Mouse (Mus musculus): ENCODE data around the gene Plcb4. TPM values are rescaled to one million over a fixed set of nuclear protein-coding genes. Genes with fewer than 3 reads are reported as not detected.

The Plcb4 gene
- total and polyA plus RNA-seq, 3 experiments = not detected

DNA sequence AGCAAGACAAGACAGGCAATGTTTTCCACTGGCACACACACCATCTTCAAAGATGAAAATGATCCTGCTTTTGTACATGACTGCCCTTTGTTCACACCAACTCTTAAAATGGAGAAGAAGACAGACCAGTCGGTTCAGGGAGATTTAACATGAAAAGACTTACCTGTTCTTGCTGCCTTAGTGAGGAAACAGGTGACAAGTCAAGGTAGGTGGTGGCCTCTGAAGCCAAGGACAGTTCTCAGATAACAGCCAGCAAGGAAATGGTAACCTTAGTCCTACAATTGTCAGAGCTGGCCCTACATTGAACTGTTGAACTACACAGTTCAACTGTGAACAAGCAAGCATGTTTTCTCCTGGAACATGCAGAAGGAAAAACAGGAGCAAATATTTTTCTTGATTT is 17.8 kb upstream of the Plcb4 start:
- no peaks in the 10 kb centered on the region for H3K27me3 ChIP-seq (replicated peaks)
- no peak overlapping the region for H3K9ac ChIP-seq (ENCODE audit: insufficient read depth, low read depth)
- no peak overlapping the region for H3K4me3 ChIP-seq (replicated peaks in 1 of 3; ENCODE audit: low read depth in 2 of 3, low read length in 2 of 3, poor library complexity in 1 of 3)
- no peak overlapping the region for H3K27ac ChIP-seq (ENCODE audit: insufficient read depth, low read depth)
- H3K9me3 ChIP-seq (replicated peaks; ENCODE audit: low read length) = peaks cover 40% of the 10 kb centered on the region
- DNase-seq (ENCODE audit: extremely low read depth) = no peak
- no peaks in the 10 kb centered on the region for H3K79me2 ChIP-seq (replicated peaks; ENCODE audit: control insufficient read depth, extremely low read depth, insufficient read depth, poor library complexity, severe bottlenecking)
- dilution Hi-C loops (cut with MboI; ENCODE audit: extremely low pct_ligation_motif_present, extremely low pct_unique_long_range_greater_than_20kb, low sequenced_read_pairs) (no loop called here), in situ Hi-C loops (cut with MboI; ENCODE audit: low pct_ligation_motif_present, low pct_unique_long_range_greater_than_20kb, low sequenced_read_pairs) (no loop called here)
- no peak overlapping the region for H3K4me2 ChIP-seq (ENCODE audit: insufficient read depth, low read depth, poor library complexity, severe bottlenecking)
- no peaks in the 10 kb centered on the region for H3K36me3 ChIP-seq (replicated peaks in 1 of 2; ENCODE audit: control insufficient read depth in 1 of 2, insufficient read depth in 1 of 2, low read length in 1 of 2)
- H3K4me1 ChIP-seq (ENCODE audit: control insufficient read depth in 1 of 2, insufficient read depth in 2 of 2) = no peaks in the 10 kb centered on the region
- TF ChIP-seq ZMIZ1 (IDR thresholded peaks at IDR 0.05; ENCODE audit: low read depth, low read length) (no peak), GABPA (IDR thresholded peaks at IDR 0.05; ENCODE audit: insufficient replicate concordance, low read depth, low read length) (no peak), ZKSCAN1 (IDR thresholded peaks at IDR 0.05; ENCODE audit: borderline replicate concordance, low read depth, low read length) (no peak), CHD2 (IDR thresholded peaks at IDR 0.05; ENCODE audit: low read length) (no peak), ZC3H11A (IDR thresholded peaks at IDR 0.05; ENCODE audit: low read depth, low read length) (no peak), PAX5 (IDR thresholded peaks at IDR 0.05; ENCODE audit: low read length) (no peak), USF1 (IDR thresholded peaks at IDR 0.05; ENCODE audit: low read depth, low read length) (no peak), EP300 (IDR thresholded peaks at IDR 0.05; ENCODE audit: low read length) (no peak), RCOR1 (conservative IDR thresholded peaks at IDR 0.05; ENCODE audit: low read depth, low read length) (no peak), CHD1 (IDR thresholded peaks at IDR 0.05; ENCODE audit: low read depth, low read length) (no peak), ETS1 (conservative IDR thresholded peaks at IDR 0.05; ENCODE audit: low read depth, low read length) (no peak)

DNA sequence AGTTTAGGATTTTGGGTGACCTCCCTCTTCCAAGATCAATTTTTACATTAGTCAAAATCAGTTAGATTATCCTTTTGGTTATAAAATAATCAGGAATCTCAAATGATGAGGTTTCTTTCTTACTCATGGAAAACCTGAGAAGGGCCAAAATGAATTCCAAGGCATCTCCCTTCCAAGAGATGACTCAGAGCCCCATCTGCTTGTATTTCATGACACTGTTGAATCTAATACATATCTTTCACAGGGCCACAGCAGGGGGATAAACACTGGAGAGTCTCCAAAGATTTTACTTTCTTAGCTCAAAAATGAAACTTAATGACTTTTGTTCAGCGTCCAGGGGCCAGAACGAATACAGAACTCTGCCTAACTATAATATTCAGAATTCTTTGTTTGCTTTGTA is 17.2 kb upstream of the Plcb4 start:
- dilution Hi-C loops (cut with MboI; ENCODE audit: extremely low pct_ligation_motif_present, extremely low pct_unique_long_range_greater_than_20kb, low sequenced_read_pairs) = no loop called here

DNA sequence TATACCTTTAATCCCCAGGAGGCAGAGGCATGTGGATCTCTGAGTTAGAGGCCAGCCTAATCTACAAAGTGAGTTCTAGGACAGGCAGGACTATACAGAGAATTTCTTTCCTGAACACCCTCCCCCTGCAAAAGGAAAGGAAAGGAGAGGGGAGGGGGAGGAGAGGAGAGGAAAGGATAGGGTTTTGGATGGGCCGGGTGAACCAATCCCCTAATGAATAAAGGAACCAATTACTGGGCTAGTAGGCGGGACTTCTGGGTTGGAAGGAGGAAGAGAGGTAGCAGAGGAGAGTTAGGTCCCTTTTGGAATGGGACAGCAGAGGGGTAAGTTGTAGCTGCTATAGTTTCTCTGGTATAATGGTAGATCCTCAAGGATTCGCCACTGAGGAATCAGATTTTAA is 12.6 kb upstream of the Plcb4 start:
- H3K36me3 ChIP-seq (replicated peaks in 1 of 2; ENCODE audit: control insufficient read depth in 1 of 2, insufficient read depth in 1 of 2, low read length in 1 of 2) = no peaks in the 10 kb centered on the region
- no peak for DNase-seq (ENCODE audit: extremely low read depth)
- no peaks in the 10 kb centered on the region for H3K27me3 ChIP-seq (replicated peaks)
- H3K4me3 ChIP-seq (replicated peaks in 1 of 3; ENCODE audit: low read depth in 2 of 3, low read length in 2 of 3, poor library complexity in 1 of 3) = no peak overlapping the region
- H3K9ac ChIP-seq (ENCODE audit: insufficient read depth, low read depth) = no peak overlapping the region
- in situ Hi-C loops (cut with MboI; ENCODE audit: low pct_ligation_motif_present, low pct_unique_long_range_greater_than_20kb, low sequenced_read_pairs) (no loop called here), dilution Hi-C loops (cut with MboI; ENCODE audit: extremely low pct_ligation_motif_present, extremely low pct_unique_long_range_greater_than_20kb, low sequenced_read_pairs) (no loop called here)
- H3K4me2 ChIP-seq (ENCODE audit: insufficient read depth, low read depth, poor library complexity, severe bottlenecking) = no peak overlapping the region
- H3K79me2 ChIP-seq (replicated peaks; ENCODE audit: control insufficient read depth, extremely low read depth, insufficient read depth, poor library complexity, severe bottlenecking) = no peaks in the 10 kb centered on the region
- no peaks in the 10 kb centered on the region for H3K4me1 ChIP-seq (ENCODE audit: control insufficient read depth in 1 of 2, insufficient read depth in 2 of 2)
- no peak overlapping the region for H3K27ac ChIP-seq (ENCODE audit: insufficient read depth, low read depth)
- TF ChIP-seq GABPA (IDR thresholded peaks at IDR 0.05; ENCODE audit: insufficient replicate concordance, low read depth, low read length) (no peak), EP300 (IDR thresholded peaks at IDR 0.05; ENCODE audit: low read length) (no peak), MYC (IDR thresholded peaks at IDR 0.05; ENCODE audit: low read depth, low read length) (no peak), RAD21 (IDR thresholded peaks at IDR 0.05; ENCODE audit: low read depth, low read length) (no peak), JUN (IDR thresholded peaks at IDR 0.05; ENCODE audit: insufficient read depth, low read depth, low read length) (no peak), MXI1 (IDR thresholded peaks at IDR 0.05; ENCODE audit: low read depth, low read length) (no peak), NRF1 (IDR thresholded peaks at IDR 0.05; ENCODE audit: low read depth, low read length) (no peak), HCFC1 (IDR thresholded peaks at IDR 0.05; ENCODE audit: low read depth, low read length) (no peak), MAFK (IDR thresholded peaks at IDR 0.05; ENCODE audit: insufficient replicate concordance, low read length) (no peak), SIN3A (IDR thresholded peaks at IDR 0.05; ENCODE audit: low read length) (no peak), POLR2AphosphoS2 (IDR thresholded peaks at IDR 0.05; ENCODE audit: low read depth, low read length) (no peak), RCOR1 (conservative IDR thresholded peaks at IDR 0.05; ENCODE audit: low read depth, low read length) (no peak), TBP (conservative IDR thresholded peaks at IDR 0.05; ENCODE audit: low read depth, low read length) (no peak)
- H3K9me3 ChIP-seq (replicated peaks; ENCODE audit: low read length) = peaks cover 48% of the 10 kb centered on the region

More for the DNA sequence above, 17.2 kb upstream of the Plcb4 start:
- in situ Hi-C loops (cut with MboI; ENCODE audit: low pct_ligation_motif_present, low pct_unique_long_range_greater_than_20kb, low sequenced_read_pairs) = no loop called here
- H3K27me3 ChIP-seq (replicated peaks) = no peaks in the 10 kb centered on the region
- H3K4me2 ChIP-seq (ENCODE audit: insufficient read depth, low read depth, poor library complexity, severe bottlenecking) = no peak overlapping the region
- H3K4me3 ChIP-seq (replicated peaks in 1 of 3; ENCODE audit: low read depth in 2 of 3, low read length in 2 of 3, poor library complexity in 1 of 3) = no peak overlapping the region
- no peaks in the 10 kb centered on the region for H3K79me2 ChIP-seq (replicated peaks; ENCODE audit: control insufficient read depth, extremely low read depth, insufficient read depth, poor library complexity, severe bottlenecking)
- no peak overlapping the region for H3K9ac ChIP-seq (ENCODE audit: insufficient read depth, low read depth)
- H3K4me1 ChIP-seq (ENCODE audit: control insufficient read depth in 1 of 2, insufficient read depth in 2 of 2) = no peaks in the 10 kb centered on the region
- no peak overlapping the region for H3K27ac ChIP-seq (ENCODE audit: insufficient read depth, low read depth)
- H3K9me3 ChIP-seq (replicated peaks; ENCODE audit: low read length) = peaks cover 46% of the 10 kb centered on the region
- TF ChIP-seq EP300 (IDR thresholded peaks at IDR 0.05; ENCODE audit: low read length) (no peak), MEF2A (IDR thresholded peaks at IDR 0.05; ENCODE audit: borderline replicate concordance, low read depth, low read length) (no peak), USF1 (IDR thresholded peaks at IDR 0.05; ENCODE audit: low read depth, low read length) (no peak), KAT2A (IDR thresholded peaks at IDR 0.05; ENCODE audit: insufficient replicate concordance, low read length) (no peak), MAFK (IDR thresholded peaks at IDR 0.05; ENCODE audit: insufficient replicate concordance, low read length) (no peak), UBTF (IDR thresholded peaks at IDR 0.05; ENCODE audit: low read depth, low read length) (no peak), BHLHE40 (IDR thresholded peaks at IDR 0.05; ENCODE audit: low read depth, low read length) (no peak), ETS1 (conservative IDR thresholded peaks at IDR 0.05; ENCODE audit: low read depth, low read length) (no peak)
- H3K36me3 ChIP-seq (replicated peaks in 1 of 2; ENCODE audit: control insufficient read depth in 1 of 2, insufficient read depth in 1 of 2, low read length in 1 of 2) = no peaks in the 10 kb centered on the region
- DNase-seq (ENCODE audit: extremely low read depth) = no peak

Measured in CH12.LX (cell line).